8 mouse cellular contexts compared by ENCODE assay signal in the genomic region with DNA sequence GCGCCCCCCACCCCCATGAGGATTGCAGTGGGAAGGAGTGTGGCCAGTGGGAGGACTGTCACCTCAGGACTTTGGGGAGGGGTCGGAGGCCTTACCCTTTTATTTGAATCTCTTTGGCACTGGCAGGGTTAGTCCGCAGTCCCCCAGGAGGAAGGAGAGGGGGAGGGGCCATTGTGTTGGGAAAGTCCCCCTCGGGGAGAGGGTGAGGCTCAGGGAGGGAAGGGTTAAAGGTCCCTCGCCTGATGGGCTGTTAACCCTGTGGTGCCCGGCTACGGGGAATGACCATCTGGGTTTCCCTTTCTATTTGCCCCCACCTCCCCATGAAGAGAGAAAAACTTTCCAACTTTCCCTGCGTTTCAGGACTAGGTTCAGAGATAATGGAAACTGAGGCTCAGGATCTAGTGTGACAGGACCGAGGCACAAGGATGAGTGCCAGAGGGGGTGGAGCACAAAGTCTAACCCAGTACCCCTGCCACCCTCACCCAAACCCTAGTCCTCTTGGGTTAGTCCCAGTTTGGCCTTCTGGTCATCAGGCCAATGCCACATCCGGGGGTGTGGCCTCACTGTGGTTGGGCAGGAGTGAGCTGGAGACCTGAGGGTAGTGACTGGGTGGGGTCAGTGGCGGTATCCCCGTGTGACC. TPM values are rescaled to one million over a fixed set of nuclear protein-coding genes. Genes with fewer than 3 reads are reported as not detected.
A peak's percentile ranks its signal among the peaks of the same experiment; 100 is the strongest.
DNase-seq lines count a peak whose midpoint lies in the region; ATAC-seq and TF ChIP-seq lines count a peak whose summit lies in the region.

No protein-coding gene starts in this region.

- no peaks in the 10 kb centered on the region; the same call in 1 of the 2 replicates for H3K36me3 ChIP-seq in hindbrain, embryonic 16.5 days (ENCODE audit: control insufficient read depth, insufficient read depth, low read length)
- H3K36me3 ChIP-seq in liver, embryonic 12.5 days: peaks cover 17% of the 10 kb centered on the region
- H3K36me3 ChIP-seq in myocyte (ENCODE audit: control insufficient read depth, insufficient read depth): peaks cover 12% of the 10 kb centered on the region

- TF ChIP-seq CTCF in gastrocnemius, adult 2 months (IDR thresholded peaks at IDR 0.05): no peak

- H3K9me3 ChIP-seq in hindbrain, embryonic 16.5 days (ENCODE audit: control insufficient read depth, low read length): no peaks in the 10 kb centered on the region
- H3K9me3 ChIP-seq in liver, embryonic 12.5 days (replicated peaks): no peaks in the 10 kb centered on the region

- H3K4me3 ChIP-seq in gastrocnemius, adult 2 months: peak overlapping the region; percentile 84
- peak overlapping the region; percentile 71 for H3K4me3 ChIP-seq in hindbrain, embryonic 16.5 days (ENCODE audit: low read length)
- peak overlapping the region; percentile 84 for H3K4me3 ChIP-seq in liver, embryonic 12.5 days
- H3K4me3 ChIP-seq in myocyte: peak overlapping the region; percentile 96

- DNase-seq in left cerebral cortex, postnatal 10 days (ENCODE audit: extremely low spot score in 1 of 2, low spot score in 2 of 2): peak; percentile 24 to 91
- DNase-seq in left cerebral cortex, adult 11 months (ENCODE audit: low spot score): no peak
- DNase-seq in cerebellum, adult 8-10 months: peak; percentile 51
- DNase-seq in gastrocnemius, adult 2 months: peak; percentile 82
- peak; percentile 64 for DNase-seq in testis, postnatal 14 days (ENCODE audit: low spot score)

- peak; percentile 77 for TF ChIP-seq POLR2A in myocyte (IDR thresholded peaks at IDR 0.05; ENCODE audit: insufficient read length, low read depth)

- H3K4me2 ChIP-seq in hindbrain, embryonic 16.5 days (ENCODE audit: low read length): peak overlapping the region; percentile 93
- H3K4me2 ChIP-seq in liver, embryonic 12.5 days: peak overlapping the region; percentile 100
- H3K4me2 ChIP-seq in myocyte (ENCODE audit: low read depth): peak overlapping the region; percentile 94

- no peak for ATAC-seq in hindbrain, embryonic 16.5 days
- peak; percentile 17 for ATAC-seq in liver, embryonic 12.5 days

- peak overlapping the region; percentile 95 for H3ac ChIP-seq in myocyte (ENCODE audit: control insufficient read depth, insufficient read length)

- no peaks in the 10 kb centered on the region for H3K27me3 ChIP-seq in hindbrain, embryonic 16.5 days (replicated peaks; ENCODE audit: control insufficient read depth, insufficient read depth, low read length)
- peaks cover 9% of the 10 kb centered on the region for H3K27me3 ChIP-seq in liver, embryonic 12.5 days (replicated peaks)
- H3K27me3 ChIP-seq in myocyte (ENCODE audit: control insufficient read depth, insufficient read depth, insufficient read length): no peaks in the 10 kb centered on the region

- peaks cover 38% of the 10 kb centered on the region for H3K4me1 ChIP-seq in hindbrain, embryonic 16.5 days (ENCODE audit: control insufficient read depth, insufficient read depth, low read depth, low read length)
- H3K4me1 ChIP-seq in liver, embryonic 12.5 days: peaks cover 75% of the 10 kb centered on the region

- H3K27ac ChIP-seq in gastrocnemius, adult 2 months: peak overlapping the region; percentile 100
- H3K27ac ChIP-seq in hindbrain, embryonic 16.5 days (ENCODE audit: low read depth, low read length): peak overlapping the region; percentile 90
- H3K27ac ChIP-seq in liver, embryonic 12.5 days: peak overlapping the region; percentile 98

- peak overlapping the region; percentile 92 for H3K9ac ChIP-seq in hindbrain, embryonic 16.5 days (ENCODE audit: low read depth, low read length)
- peak overlapping the region; percentile 99 for H3K9ac ChIP-seq in liver, embryonic 12.5 days

- under 1% methylated on average over 12 of the region's 12 CpGs for WGBS in hindbrain, embryonic 16.5 days
- 1% methylated on average over 12 of the region's 12 CpGs for WGBS in liver, embryonic 12.5 days (ENCODE audit: insufficient replicate concordance)

- peaks cover 23% of the 10 kb centered on the region for H3K79me2 ChIP-seq in myocyte (ENCODE audit: control insufficient read depth, insufficient read depth)

- intact Hi-C loops in left cerebral cortex, postnatal 10 days (cut with DNase I): no loop called here
- intact Hi-C loops in gastrocnemius, adult 2 months (cut with DNase I): loop anchor here (1.0 kb wide), 1 partner anchor 17 kb away; no protein-coding TSS in a partner anchor

TF ChIP-seq in myocyte, 11 proteins besides CTCF, POLR2A, EP300 and RAD21:
- TF ChIP-seq TCF3 (IDR thresholded peaks at IDR 0.05; ENCODE audit: insufficient read length, low read depth) (no peak), MYOG (IDR thresholded peaks at IDR 0.05; ENCODE audit: control insufficient read depth in 1 of 3, insufficient read depth in 1 of 3, insufficient read length in 2 of 3, low read depth in 2 of 3) (peak in 1 of 3 experiments; percentile 56), USF1 (IDR thresholded peaks at IDR 0.05; ENCODE audit: low read depth) (peak; percentile 12), TCF12 (IDR thresholded peaks at IDR 0.05; ENCODE audit: insufficient read depth, poor library complexity, severe bottlenecking) (peak; percentile 39), SRF (IDR thresholded peaks at IDR 0.05; ENCODE audit: control insufficient read depth, insufficient read length, low read depth) (peak; percentile 77), MAX (IDR thresholded peaks at IDR 0.05; ENCODE audit: low read depth) (no peak), CEBPB (IDR thresholded peaks at IDR 0.05; ENCODE audit: insufficient read depth, poor library complexity, severe bottlenecking) (no peak), REST (IDR thresholded peaks at IDR 0.05; ENCODE audit: insufficient read depth, insufficient read length) (no peak), MYOD1 (IDR thresholded peaks at IDR 0.05; ENCODE audit: control insufficient read depth in 1 of 3, insufficient read length in 2 of 3, low read depth in 2 of 3) (peak in 1 of 3 experiments; percentile 22)

RNA-seq across cellular contexts. Expression of gene Bbc3, which starts 4.6 kb away (rescaled TPM):
- total RNA-seq in left cerebral cortex, postnatal 10 days (2021): 10 to 100 TPM; 30.1 to 34.6 TPM
- total RNA-seq in gastrocnemius, adult 2 months (2021): 1 to 10 TPM; 1.4 to 2.9 TPM
- 31.3 and 32.7 TPM in 2 replicates for polyA plus RNA-seq in hindbrain, embryonic 16.5 days (2015; fragmentation: Nextera tagmentation; extraction: Ambion mirVana)
- polyA plus RNA-seq in liver, embryonic 12.5 days (2016; fragmentation: Nextera tagmentation; extraction: Ambion mirVana): 5.9 and 7.6 TPM in 2 replicates
- 34.6 TPM for polyA plus RNA-seq in myocyte (2012; fragmentation: generic; extraction: Trizol)

RNA-seq across cellular contexts. Expression of gene Ccdc9, which starts 26.2 kb away (rescaled TPM):
- total RNA-seq in left cerebral cortex, postnatal 10 days (2021): 10 to 100 TPM; 85.5 to 89.0 TPM
- total RNA-seq in gastrocnemius, adult 2 months (2021): 10 to 100 TPM; 41.0 to 42.1 TPM
- polyA plus RNA-seq in hindbrain, embryonic 16.5 days (2015; fragmentation: Nextera tagmentation; extraction: Ambion mirVana): 26.1 TPM in 2 replicates
- 29.7 and 30.0 TPM in 2 replicates for polyA plus RNA-seq in liver, embryonic 12.5 days (2016; fragmentation: Nextera tagmentation; extraction: Ambion mirVana)
- 48.4 TPM for polyA plus RNA-seq in myocyte (2012; fragmentation: generic; extraction: Trizol)

RNA-seq across cellular contexts. Expression of gene Inafm1, which starts 39.4 kb away (rescaled TPM):
- total RNA-seq in left cerebral cortex, postnatal 10 days (2021): 10 to 100 TPM; 33.0 to 35.6 TPM
- 10 to 100 TPM; 15.7 to 15.8 TPM for total RNA-seq in gastrocnemius, adult 2 months (2021)
- 55.5 and 62.4 TPM in 2 replicates for polyA plus RNA-seq in hindbrain, embryonic 16.5 days (2015; fragmentation: Nextera tagmentation; extraction: Ambion mirVana)
- polyA plus RNA-seq in liver, embryonic 12.5 days (2016; fragmentation: Nextera tagmentation; extraction: Ambion mirVana): 8.6 and 8.8 TPM in 2 replicates
- 12.1 TPM for polyA plus RNA-seq in myocyte (2012; fragmentation: generic; extraction: Trizol)

RNA-seq across cellular contexts. Expression of gene C5ar1, which starts 53.5 kb away (rescaled TPM):
- under 1 TPM; 0.71 to 0.83 TPM for total RNA-seq in left cerebral cortex, postnatal 10 days (2021)
- total RNA-seq in gastrocnemius, adult 2 months (2021): 1 to 10 TPM; 1.6 to 2.4 TPM
- polyA plus RNA-seq in hindbrain, embryonic 16.5 days (2015; fragmentation: Nextera tagmentation; extraction: Ambion mirVana): 2.1 and 2.4 TPM in 2 replicates
- polyA plus RNA-seq in liver, embryonic 12.5 days (2016; fragmentation: Nextera tagmentation; extraction: Ambion mirVana): 1.7 and 2.1 TPM in 2 replicates
- polyA plus RNA-seq in myocyte (2012; fragmentation: generic; extraction: Trizol): not detected
